Mouse (Mus musculus) liver, postnatal 0 days (tissue): ENCODE results near the gene Gdf2.

Experiments used
- CTCF ChIP-seq: sonication (generic); IDR thresholded peaks from 2 replicates; pipeline ENCODE4 v1.5.1; 2016; ENCODE audit warnings: antibody characterized with exemption, low read depth
- EP300 ChIP-seq: IDR thresholded peaks from 2 replicates; pipeline ENCODE4 v1.6.1; 2016; ENCODE audit warnings: antibody characterized with exemption, low read depth, mild to moderate bottlenecking

- TF ChIP-seq CTCF (no peak), EP300 (no peak)
These were observed 38.1 kb upstream of the Gdf2 start for GRCm38 (mm10) chr14:33902783-33903182.
